Mouse (Mus musculus) layer of hippocampus, adult 2 months (tissue): ENCODE measurements at regions not wholly inside any gene's neighbourhood (a gene's known extent, or its start where the extent isn't known, plus 50 kb on each side); places are given as distances from the start of the nearest gene placed in this dataset.

Experiments
- DNase-seq, 2 experiments: peaks; one replicate each; pipeline ENCODE4 v3.0.0; 2022; ENCODE audit warnings: low spot score in 2 of 2
- H3K27ac ChIP-seq: fragments of 200-600 bp; 2 replicates; pipeline ENCODE4 v1.8.1; 2022
- H3K4me3 ChIP-seq: fragments of 200-600 bp; 2 replicates; pipeline ENCODE4 v1.8.1; 2022; ENCODE audit warnings: mild to moderate bottlenecking
- CTCF ChIP-seq: fragments of 200-600 bp; conservative IDR thresholded peaks from 2 replicates; pipeline ENCODE4 v1.8.1; 2022; ENCODE audit warnings: antibody characterized with exemption, mild to moderate bottlenecking, moderate library complexity

- H3K4me3 ChIP-seq = no peak overlapping the region
- peak; percentile 53 for TF ChIP-seq CTCF
- DNase-seq = no peak
- H3K27ac ChIP-seq = no peak overlapping the region; the same call in 1 of the 2 replicates
Measured at GRCm38 (mm10) chr17:9754884-9755405, 85.4 kb upstream of the Pabpc6 start.

- H3K4me3 ChIP-seq = no peak overlapping the region
- no peak for TF ChIP-seq CTCF
- DNase-seq = no peak
- H3K27ac ChIP-seq = no peak overlapping the region
Measured at GRCm38 (mm10) chr17:9752848-9753247, 83.3 kb upstream of the Pabpc6 start.

GRCm38 (mm10) chr17:9751348-9752170 is 82.0 kb upstream of the Pabpc6 start:
- peak overlapping the region; percentile 63; the same call in 1 of the 2 replicates for H3K27ac ChIP-seq
- peak in 1 of 2 experiments; percentile 23 for DNase-seq
- no peak for TF ChIP-seq CTCF
- H3K4me3 ChIP-seq = no peak overlapping the region

GRCm38 (mm10) chr17:9750046-9750445 is 80.5 kb upstream of the Pabpc6 start:
- DNase-seq = no peak
- H3K4me3 ChIP-seq = no peak overlapping the region
- no peak overlapping the region for H3K27ac ChIP-seq
- no peak for TF ChIP-seq CTCF

GRCm38 (mm10) chr17:9749301-9749700 is 79.8 kb upstream of the Pabpc6 start:
- no peak for TF ChIP-seq CTCF
- DNase-seq = no peak
- Histone ChIP-seq H3K27ac (no peak overlapping the region), H3K4me3 (no peak overlapping the region)

- DNase-seq = no peak
- H3K27ac ChIP-seq = no peak overlapping the region
- TF ChIP-seq CTCF = no peak
- no peak overlapping the region for H3K4me3 ChIP-seq
Measured at GRCm38 (mm10) chr17:9747893-9748292, 78.4 kb upstream of the Pabpc6 start.

- DNase-seq = no peak
- TF ChIP-seq CTCF = no peak
- Histone ChIP-seq H3K4me3 (no peak overlapping the region), H3K27ac (no peak overlapping the region)
Measured at GRCm38 (mm10) chr17:9743342-9743741, 73.8 kb upstream of the Pabpc6 start.

- Histone ChIP-seq H3K4me3 (no peak overlapping the region), H3K27ac (no peak overlapping the region)
- TF ChIP-seq CTCF = no peak
- no peak for DNase-seq
Measured at GRCm38 (mm10) chr17:9741321-9741720, 71.8 kb upstream of the Pabpc6 start.

- no peak for TF ChIP-seq CTCF
- Histone ChIP-seq H3K27ac (no peak overlapping the region), H3K4me3 (no peak overlapping the region)
- no peak for DNase-seq
Measured at GRCm38 (mm10) chr17:9729020-9729419, 59.5 kb upstream of the Pabpc6 start.

GRCm38 (mm10) chr17:9725704-9726469 is 56.4 kb upstream of the Pabpc6 start:
- TF ChIP-seq CTCF = no peak
- peak overlapping the region; percentile 77 for H3K27ac ChIP-seq
- peak; percentile 44 to 82 for DNase-seq
- H3K4me3 ChIP-seq = no peak overlapping the region

GRCm38 (mm10) chr17:9723484-9723883 is 54.0 kb upstream of the Pabpc6 start:
- TF ChIP-seq CTCF = no peak
- peak overlapping the region; percentile 77 for H3K27ac ChIP-seq
- DNase-seq = peak in 1 of 2 experiments; percentile 28
- H3K4me3 ChIP-seq = no peak overlapping the region

- Histone ChIP-seq H3K4me3 (no peak overlapping the region), H3K27ac (peak overlapping the region; percentile 43; the same call in 1 of the 2 replicates)
- no peak for DNase-seq
- TF ChIP-seq CTCF = no peak
Measured at GRCm38 (mm10) chr17:9722709-9723108, 53.2 kb upstream of the Pabpc6 start.
